Mouse (Mus musculus) liver, adult (tissue): Measurements from ENCODE around the gene Cyth1.

Source experiments
- GATA4 ChIP-seq: IDR thresholded peaks from 2 replicates; pipeline ENCODE4 v1.6.1; 2014; ENCODE audit warnings: mild to moderate bottlenecking, low read length; ENCODE audit not compliant: insufficient replicate concordance

Cyth1 gene

DNA sequence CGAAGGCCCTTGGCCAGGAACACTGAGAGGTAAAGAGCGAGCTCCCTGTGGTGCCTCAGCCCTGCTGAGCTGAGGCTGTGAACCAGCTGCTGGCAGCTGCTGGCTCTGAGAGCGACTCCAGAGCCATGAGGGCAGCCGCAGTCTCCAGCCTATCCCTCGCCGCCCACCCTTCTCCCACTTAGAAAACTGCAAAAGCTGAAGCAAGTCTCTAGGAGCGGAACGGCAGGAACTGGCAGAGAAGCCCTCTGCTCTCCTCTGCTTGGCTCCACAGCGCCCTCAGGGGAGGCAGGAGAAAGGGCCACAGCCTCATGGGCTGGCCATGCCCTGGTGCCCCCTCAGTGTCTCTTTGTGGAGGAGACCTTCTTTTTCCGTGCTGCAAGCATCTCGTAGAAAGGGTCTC lies 82.7 kb downstream of the Cyth1 start:
- no peak for TF ChIP-seq GATA4

- TF ChIP-seq GATA4: no peak
Observed at GRCm38 (mm10) chr11:118164566-118164965, 83.8 kb downstream of the Cyth1 start.

DNA sequence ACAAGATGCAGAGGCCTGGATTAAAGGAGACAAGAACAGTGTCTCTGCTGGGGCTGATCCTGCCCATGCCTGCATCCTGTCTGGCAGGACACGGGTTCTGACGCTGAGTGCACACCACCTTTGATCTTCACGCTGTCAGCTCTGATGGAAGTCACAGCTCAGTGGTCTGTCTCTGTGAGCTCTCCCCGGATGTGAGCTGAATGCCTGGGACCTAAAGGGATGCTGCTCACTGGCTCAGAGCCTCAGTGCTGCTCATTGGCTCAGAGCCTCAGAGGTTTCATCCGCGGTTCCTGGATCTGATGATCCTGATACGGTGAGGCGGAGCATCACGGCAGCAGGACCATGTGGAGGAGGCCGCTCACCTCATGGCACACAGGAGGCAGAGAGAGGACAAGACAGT lies 86.1 kb downstream of the Cyth1 start:
- TF ChIP-seq GATA4: no peak

- no peak for TF ChIP-seq GATA4
Observed at GRCm38 (mm10) chr11:118161240-118161639, 87.2 kb downstream of the Cyth1 start.

GRCm38 (mm10) chr11:118160763-118161162 lies 87.6 kb downstream of the Cyth1 start:
- TF ChIP-seq GATA4: no peak

DNA sequence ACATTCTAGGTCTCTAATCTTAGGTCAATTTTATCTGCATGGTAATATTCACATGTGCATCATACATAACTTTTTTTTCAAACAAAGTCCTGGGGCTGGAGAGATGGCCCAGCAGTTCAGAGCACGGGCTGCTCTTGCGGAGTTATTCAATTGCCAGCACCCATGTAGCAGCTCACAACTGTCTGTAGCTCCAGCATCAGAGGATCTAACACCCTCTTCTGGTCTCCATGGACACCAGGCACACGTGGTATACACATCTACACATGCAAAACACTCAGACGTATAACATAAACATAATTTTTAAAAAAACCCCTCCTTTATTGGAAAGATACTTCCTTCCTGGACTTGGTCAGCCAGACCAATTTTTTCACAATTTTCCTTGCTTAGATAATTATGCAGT lies 89.6 kb downstream of the Cyth1 start:
- TF ChIP-seq GATA4: no peak

DNA sequence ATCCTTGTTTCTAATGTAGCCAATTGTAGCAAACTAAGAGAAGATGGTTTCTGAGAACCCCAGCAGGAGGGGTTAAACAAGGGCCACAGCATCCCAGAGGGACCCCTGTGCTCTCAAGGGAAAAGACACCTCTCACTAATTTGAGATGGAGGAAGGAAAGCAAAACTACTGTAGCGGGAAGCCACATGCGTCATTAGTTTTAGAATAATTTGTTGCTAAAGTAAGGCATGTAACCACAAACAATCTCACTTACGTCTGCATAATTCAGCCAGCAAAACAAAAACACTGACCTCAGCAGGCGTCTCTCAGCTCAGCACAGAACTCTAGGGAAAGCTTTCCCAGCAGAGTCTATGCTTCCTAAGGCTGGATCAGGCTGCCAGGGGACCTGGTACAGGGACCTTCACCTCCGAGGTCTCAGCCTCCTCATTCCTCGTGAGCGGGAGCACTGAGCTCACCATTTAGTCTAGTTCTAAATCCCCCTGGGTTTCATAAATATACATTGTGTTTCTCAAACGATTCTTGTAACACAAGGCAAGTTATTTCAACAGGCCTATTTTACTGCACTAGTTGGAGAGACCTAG lies 91.8 kb downstream of the Cyth1 start:
- no peak for TF ChIP-seq GATA4

DNA sequence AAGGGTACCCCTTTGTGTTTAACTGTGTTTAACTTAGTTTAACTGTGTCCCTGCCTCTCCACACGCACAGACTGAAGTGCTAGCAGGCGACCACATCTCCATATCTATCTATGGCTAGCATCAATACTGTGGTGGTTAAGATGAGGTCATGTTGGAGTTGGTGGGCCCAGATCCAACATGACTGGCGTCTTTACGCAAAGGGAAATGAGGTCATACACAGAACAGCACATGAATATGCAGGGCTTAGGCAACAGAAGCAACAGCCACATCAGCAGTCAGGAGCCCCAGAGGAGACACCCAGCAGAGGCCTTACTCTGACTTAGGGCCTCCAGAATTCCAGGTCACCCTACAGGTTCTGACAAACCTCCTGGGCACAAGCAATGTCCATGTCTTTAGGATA lies 95.4 kb downstream of the Cyth1 start:
- no peak for TF ChIP-seq GATA4

GRCm38 (mm10) chr11:118151423-118152180 lies 96.8 kb downstream of the Cyth1 start:
- TF ChIP-seq GATA4: no peak

DNA sequence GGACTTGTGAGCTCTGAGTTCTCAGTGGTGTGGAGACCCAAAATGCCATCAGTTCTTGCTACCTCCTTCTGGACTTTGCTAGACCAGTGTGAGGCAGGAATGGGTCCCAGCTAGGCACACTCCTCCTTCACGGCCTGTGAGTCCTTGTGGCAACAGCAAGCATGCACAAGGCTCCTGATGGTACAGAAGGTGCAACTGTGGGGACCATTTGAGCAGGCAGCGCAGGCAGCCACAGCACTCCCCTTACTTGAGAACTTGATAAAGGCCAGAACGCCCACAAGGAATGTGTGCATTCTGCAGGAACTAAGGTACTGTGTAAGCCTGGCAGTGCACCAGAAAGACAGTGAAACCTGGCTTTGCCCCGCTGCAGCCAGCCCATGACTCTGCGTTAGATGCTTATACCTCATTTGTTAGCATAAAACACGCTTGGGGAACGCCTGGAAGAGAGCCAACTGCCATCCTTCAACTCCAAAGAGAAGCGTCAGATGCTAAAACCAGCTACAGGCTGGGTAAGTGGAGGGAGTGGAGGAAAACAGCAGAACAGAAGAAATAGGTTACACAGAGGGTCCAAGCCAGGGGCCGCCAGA lies 98.2 kb downstream of the Cyth1 start:
- TF ChIP-seq GATA4: no peak

DNA sequence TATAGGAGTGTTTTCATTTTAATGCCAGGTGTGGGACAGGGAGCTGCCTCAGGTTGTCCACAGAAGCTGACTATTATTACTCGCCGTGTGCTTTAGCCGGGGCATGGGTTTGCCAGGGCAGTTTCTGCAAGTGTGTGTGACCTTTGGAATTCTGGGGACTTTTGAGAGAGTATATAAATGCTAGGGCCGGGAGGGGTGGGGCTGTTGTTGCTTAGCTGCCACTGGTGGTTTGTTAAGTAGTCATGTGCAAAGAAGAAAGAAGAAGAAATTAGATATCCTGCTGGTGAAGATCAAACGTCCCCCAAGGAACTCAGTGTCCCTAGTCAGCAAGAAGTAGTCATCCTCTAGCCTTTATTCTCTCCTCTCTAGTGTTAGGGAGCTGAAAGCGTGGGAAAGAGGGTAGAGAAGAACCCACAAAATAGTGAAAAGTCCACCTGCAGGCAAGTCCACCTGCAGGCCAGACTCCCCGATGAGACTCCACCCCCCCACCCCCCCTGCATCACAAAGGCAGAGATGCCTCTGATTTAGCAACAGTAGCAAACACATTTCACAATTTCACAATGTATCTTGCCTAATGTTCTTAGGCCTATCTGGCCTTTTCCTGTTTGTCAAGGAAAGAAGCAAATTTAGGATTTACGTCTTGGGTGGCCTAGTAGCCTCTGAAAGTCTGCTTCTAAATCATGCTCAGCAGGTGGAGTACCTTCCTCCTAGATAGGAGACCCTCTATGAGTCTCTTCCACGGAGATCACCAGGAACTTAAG lies 100.3 kb downstream of the Cyth1 start:
- TF ChIP-seq GATA4: 0 out of 2 replicates have a peak, but pooled peaks have one; percentile 17

- no peak for TF ChIP-seq GATA4
Observed at GRCm38 (mm10) chr11:118146446-118146845, 101.9 kb downstream of the Cyth1 start.

DNA sequence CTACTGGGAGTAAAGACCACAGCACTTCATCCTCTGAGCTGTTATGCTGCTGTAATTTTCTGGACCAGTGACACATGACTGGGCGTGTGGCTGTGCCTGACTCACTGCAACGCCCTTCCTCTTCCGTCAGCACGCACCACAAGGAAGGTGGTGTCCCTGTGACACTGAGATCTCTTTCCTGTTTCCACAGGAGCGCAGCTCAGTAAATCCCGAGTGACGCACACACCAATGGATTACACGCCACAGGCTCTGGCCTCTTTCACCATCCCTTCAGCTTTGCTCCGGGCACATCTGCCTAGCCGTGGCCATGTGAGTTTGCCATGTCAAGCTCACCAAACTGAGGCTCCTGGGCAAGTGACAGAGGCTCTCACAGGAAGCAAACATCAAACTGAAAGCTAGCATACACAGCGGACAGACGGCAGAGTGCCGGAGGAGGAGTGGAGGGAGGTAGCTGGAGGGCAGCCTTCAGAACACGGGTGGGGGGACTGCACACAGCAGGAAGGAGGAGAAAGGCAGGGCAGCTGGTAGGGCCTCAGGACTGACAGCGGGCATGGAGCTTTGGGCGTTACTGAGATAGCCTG lies 102.5 kb downstream of the Cyth1 start:
- TF ChIP-seq GATA4: no peak

- no peak for TF ChIP-seq GATA4
Observed at GRCm38 (mm10) chr11:118145092-118145491, 103.3 kb downstream of the Cyth1 start.

DNA sequence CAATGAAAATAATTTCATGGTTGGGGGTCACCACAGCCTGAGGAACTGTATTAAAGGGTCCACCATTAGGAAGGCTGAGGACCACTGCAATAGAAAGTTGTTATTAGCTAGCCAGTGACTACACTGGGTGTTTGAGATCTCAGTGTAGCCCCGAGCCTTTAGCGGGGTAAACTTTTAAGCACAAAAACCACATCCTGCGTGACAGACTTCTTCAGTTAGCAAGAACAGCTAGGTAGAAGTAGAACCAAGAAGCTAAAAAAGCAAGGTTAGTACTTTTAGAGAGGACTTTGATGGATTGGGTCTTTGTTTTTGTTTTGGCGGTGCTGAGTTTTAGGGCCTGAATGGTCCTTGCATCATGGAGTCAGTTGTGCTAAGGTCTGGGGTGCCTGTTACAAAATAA lies 104.7 kb downstream of the Cyth1 start:
- TF ChIP-seq GATA4: no peak
